Mouse (Mus musculus) cortical plate, adult 2 months (tissue): ENCODE measurements around the gene C1qtnf3.

ENCODE experiments used
- CTCF ChIP-seq: fragments of 200-500 bp; IDR thresholded peaks from 2 replicates; pipeline ENCODE4 v1.5.1; 2011; ENCODE audit warnings: mild to moderate bottlenecking, control low read depth, low read length; ENCODE audit not compliant: insufficient read depth; ENCODE audit errors: extremely low read depth
- POLR2A ChIP-seq: fragments of 200-500 bp; IDR thresholded peaks from 2 replicates; pipeline ENCODE4 v1.6.1; 2011; ENCODE audit warnings: mild to moderate bottlenecking, low read length, control low read depth; ENCODE audit not compliant: insufficient read depth; ENCODE audit errors: extremely low read depth

DNA sequence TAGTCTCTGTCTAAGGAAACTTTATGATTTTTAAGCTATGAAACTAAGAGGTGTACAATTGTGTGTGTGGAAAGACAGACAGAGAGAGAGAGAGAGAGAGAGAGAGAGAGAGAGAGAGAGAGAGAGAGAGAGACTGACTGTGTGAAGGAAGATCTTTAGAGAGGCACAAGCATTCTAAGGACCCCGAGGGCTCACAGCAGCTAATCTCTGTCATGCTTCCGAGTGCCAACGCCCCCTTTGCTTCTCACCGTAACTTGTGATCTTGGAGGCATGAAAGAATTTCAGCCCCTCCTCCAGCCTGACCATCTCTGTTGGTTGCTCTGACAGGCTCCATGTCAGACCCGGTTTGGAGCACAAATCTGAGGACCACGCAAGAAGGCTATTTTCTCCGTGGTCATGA lies 48.3 kb downstream of the C1qtnf3 start, which contains the start of gene Slc45a2:
- TF ChIP-seq CTCF (no peak), POLR2A (no peak)
